Mouse (Mus musculus): ENCODE results near the gene Elp4.

GRCm38 (mm10) chr2:105674875-105675729 is 229.3 kb downstream of the Elp4 start:
- TF ChIP-seq CTCF (IDR thresholded peaks at IDR 0.05 in 2 of 3, conservative IDR thresholded peaks at IDR 0.05 in 1 of 3; ENCODE audit: control insufficient read depth in 1 of 3, insufficient read depth in 1 of 3, low read depth in 2 of 3, low read length in 3 of 3, poor library complexity in 1 of 3, severe bottlenecking in 1 of 3) (no peak), POLR2A (IDR thresholded peaks at IDR 0.05; ENCODE audit: control insufficient read depth in 1 of 2, insufficient read depth in 1 of 2, low read depth in 1 of 2, low read length in 2 of 2, poor library complexity in 1 of 2) (peak; percentile 40 to 61; a peak in 3 of 4 replicates), MAZ (IDR thresholded peaks at IDR 0.05; ENCODE audit: low read depth, low read length) (no peak), UBTF (IDR thresholded peaks at IDR 0.05; ENCODE audit: borderline replicate concordance, insufficient read depth, low read depth, low read length) (no peak), TCF12 (IDR thresholded peaks at IDR 0.05; ENCODE audit: low read depth, low read length) (peak; percentile 55; the same call in 1 of the 2 replicates), MAFK (IDR thresholded peaks at IDR 0.05; ENCODE audit: borderline replicate concordance, low read depth, low read length) (no peak), GABPA (IDR thresholded peaks at IDR 0.05; ENCODE audit: low read depth, low read length) (no peak), NRF1 (IDR thresholded peaks at IDR 0.05; ENCODE audit: insufficient read depth, low read depth, low read length, poor library complexity, severe bottlenecking) (no peak), MYB (IDR thresholded peaks at IDR 0.05; ENCODE audit: low read depth, low read length) (no peak), KAT2A (conservative IDR thresholded peaks at IDR 0.05; ENCODE audit: low read depth, low read length) (no peak)

All from MEL (cell line).